Mouse (Mus musculus) bone marrow, adult 2 months (tissue): Measurements from ENCODE around the gene Sppl3.

Experiments
- CTCF ChIP-seq: fragments of 200-500 bp; IDR thresholded peaks from 2 replicates; pipeline ENCODE4 v1.5.1; 2011; ENCODE audit warnings: low read length, control low read depth; ENCODE audit not compliant: control insufficient read depth, insufficient read depth
- POLR2A ChIP-seq: fragments of 200-500 bp; IDR thresholded peaks from 2 replicates; pipeline ENCODE4 v1.6.1; 2011; ENCODE audit warnings: low read depth, mild to moderate bottlenecking, control low read depth, low read length, borderline replicate concordance; ENCODE audit not compliant: control insufficient read depth

DNA sequence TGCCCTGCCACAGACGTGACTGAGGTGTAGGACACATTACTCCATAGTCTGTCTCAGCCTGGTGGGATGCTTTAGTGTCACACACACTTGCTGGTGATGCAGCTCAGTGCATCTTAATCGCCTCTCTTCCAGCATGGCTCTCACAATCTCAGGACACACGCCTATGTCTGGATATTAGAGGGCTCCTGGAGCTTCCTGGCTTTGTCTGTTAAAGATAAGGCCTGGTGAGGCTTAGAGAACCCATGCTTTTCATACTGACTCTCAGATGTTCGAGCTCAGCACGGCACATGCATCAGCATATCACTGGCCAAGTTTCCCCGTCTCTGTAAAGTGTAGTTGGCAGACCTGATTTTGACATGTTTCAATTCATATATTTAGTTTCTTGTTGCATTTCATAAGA lies 44.5 kb downstream of the Sppl3 start:
- TF ChIP-seq CTCF (no peak), POLR2A (no peak)
